Comparison of ENCODE assay signal across 7 mouse cellular contexts in genomic region chr11:101732518-101733440, GRCm38 (mm10). TPM values are rescaled to one million over a fixed set of nuclear protein-coding genes. Genes with fewer than 3 reads are reported as not detected.
DNase-seq lines count a peak whose midpoint lies in the region; ATAC-seq lines count a peak whose summit lies in the region.

TSS of gene Dhx8 (plus strand) at chr11:101732919.

- H3K27me3 ChIP-seq in embryonic facial prominence, embryonic 11.5 days (ENCODE audit: control insufficient read depth, insufficient read depth, low read length) = no peaks in the 10 kb centered on the region
- no peaks in the 10 kb centered on the region for H3K27me3 ChIP-seq in limb, embryonic 10.5 days (ENCODE audit: low read depth, poor library complexity, severe bottlenecking)
- no peaks in the 10 kb centered on the region for H3K27me3 ChIP-seq in midbrain, embryonic 13.5 days

- H3K4me3 ChIP-seq in embryonic facial prominence, embryonic 11.5 days (ENCODE audit: low read depth, low read length) = peak within 1 kb of the TSS; percentile 75
- H3K4me3 ChIP-seq in limb, embryonic 10.5 days = peak within 1 kb of the TSS; percentile 77
- peak within 1 kb of the TSS; percentile 80 for H3K4me3 ChIP-seq in midbrain, embryonic 13.5 days (replicated peaks)

- WGBS in embryonic facial prominence, embryonic 11.5 days = under 1% methylated on average over 51 of the region's 51 CpGs
- WGBS in limb, embryonic 10.5 days = under 1% methylated on average over 51 of the region's 51 CpGs
- WGBS in midbrain, embryonic 13.5 days = under 1% methylated on average over 51 of the region's 51 CpGs

- peak; percentile 91 for ATAC-seq in embryonic facial prominence, embryonic 11.5 days (replicated peaks; ENCODE audit: insufficient number of reproducible peaks, low FRiP score, low TSS enrichment, low read depth)
- peak; percentile 99 for ATAC-seq in granulocyte monocyte progenitor cell, adult 5-6 weeks (replicated peaks; ENCODE audit: poor library complexity, severe bottlenecking)
- ATAC-seq in midbrain, embryonic 13.5 days = peak; percentile 97

- no peaks in the 10 kb centered on the region for H3K9me3 ChIP-seq in embryonic facial prominence, embryonic 11.5 days (replicated peaks; ENCODE audit: control insufficient read depth, low read length)
- H3K9me3 ChIP-seq in limb, embryonic 10.5 days (replicated peaks) = no peaks in the 10 kb centered on the region
- H3K9me3 ChIP-seq in midbrain, embryonic 13.5 days = no peaks in the 10 kb centered on the region

- peak within 1 kb of the TSS; percentile 58 for H3K4me2 ChIP-seq in embryonic facial prominence, embryonic 11.5 days (ENCODE audit: low read depth, low read length)
- H3K4me2 ChIP-seq in midbrain, embryonic 13.5 days (replicated peaks) = peak within 1 kb of the TSS; percentile 93

- H3K9ac ChIP-seq in embryonic facial prominence, embryonic 11.5 days (replicated peaks; ENCODE audit: low read length) = peak within 1 kb of the TSS; percentile 80
- H3K9ac ChIP-seq in midbrain, embryonic 13.5 days (replicated peaks) = peak within 1 kb of the TSS; percentile 89

- no peaks in the 10 kb centered on the region for H3K4me1 ChIP-seq in embryonic facial prominence, embryonic 11.5 days (ENCODE audit: control insufficient read depth, insufficient read depth, low read length)
- H3K4me1 ChIP-seq in limb, embryonic 10.5 days = peaks cover 9% of the 10 kb centered on the region
- H3K4me1 ChIP-seq in midbrain, embryonic 13.5 days (replicated peaks) = peaks cover 11% of the 10 kb centered on the region

- peak; percentile 98 for DNase-seq in adrenal gland, postnatal 14 days
- peak; percentile 99 for DNase-seq in embryonic facial prominence, embryonic 11.5 days (ENCODE audit: low spot score)
- DNase-seq in kidney, adult 11 months = peak; percentile 98
- DNase-seq in limb, embryonic 10.5 days (ENCODE audit: low spot score) = peak; percentile 99
- DNase-seq in spleen, adult 12 weeks (ENCODE audit: low spot score) = peak; percentile 94

- no peak within 1 kb of the TSS for H3K27ac ChIP-seq in embryonic facial prominence, embryonic 11.5 days (replicated peaks; ENCODE audit: low read depth, low read length)
- H3K27ac ChIP-seq in limb, embryonic 10.5 days = peak within 1 kb of the TSS; percentile 82
- peak within 1 kb of the TSS; percentile 51; the same call in 1 of the 2 replicates for H3K27ac ChIP-seq in midbrain, embryonic 13.5 days

- no peaks in the 10 kb centered on the region for H3K36me3 ChIP-seq in embryonic facial prominence, embryonic 11.5 days (replicated peaks; ENCODE audit: control insufficient read depth, insufficient read depth, low read depth, low read length)
- H3K36me3 ChIP-seq in limb, embryonic 10.5 days = peaks cover 34% of the 10 kb centered on the region
- peaks cover 33% of the 10 kb centered on the region for H3K36me3 ChIP-seq in midbrain, embryonic 13.5 days

RNA-seq across cellular contexts. Expression of gene Dhx8, which starts in this region (rescaled TPM):
- 24.6 and 27.8 TPM in 2 replicates for total RNA-seq in adrenal gland, postnatal 14 days (2021)
- 46.7 and 47.3 TPM in 2 replicates for polyA plus RNA-seq in embryonic facial prominence, embryonic 11.5 days (2014; fragmentation: Nextera tagmentation; extraction: Ambion mirVana)
- total RNA-seq in granulocyte monocyte progenitor cell, adult 5-6 weeks (2014; fragmentation: Nextera tagmentation) = 24.8 and 35.2 TPM in 2 replicates
- total RNA-seq in granulocyte monocyte progenitor cell, adult 5-6 weeks (2017) = 35.2 and 38.3 TPM in 2 replicates
- polyA plus RNA-seq in limb, embryonic 10.5 days (2016; fragmentation: Nextera tagmentation; extraction: Ambion mirVana) = 51.7 and 60.5 TPM in 2 replicates
- 39.0 and 41.4 TPM in 2 replicates for polyA plus RNA-seq in midbrain, embryonic 13.5 days (2015; fragmentation: Nextera tagmentation; extraction: Ambion mirVana)
